Mouse (Mus musculus): ENCODE results near the gene Senp3.
"Not testable (repeated sequence)": the region's sequence is repeated elsewhere in the genome, so short reads cannot be mapped to it uniquely, and the experiment has no call there.

Gene Senp3

GRCm38 (mm10) chr11:69655264-69656064 is 26.4 kb downstream of the Senp3 start, which contains the start of gene Sox15:
Sox15 (plus strand) TSS chr11:69655314.
- CTCF ChIA-PET: interaction anchor here (0.6 kb wide), 1 partner anchor 194 kb away, joined by 6 read pairs; no protein-coding TSS in a partner anchor

GRCm38 (mm10) chr11:69654760-69655159 is 27.1 kb downstream of the Senp3 start:
- CTCF ChIA-PET: interaction anchor here (0.6 kb wide), 1 partner anchor 193 kb away, joined by 6 read pairs; no protein-coding TSS in a partner anchor

- CTCF ChIA-PET: interaction anchor here (0.6 kb wide), 1 partner anchor 157 kb away, joined by 8 read pairs; no protein-coding TSS in a partner anchor
Observed at GRCm38 (mm10) chr11:69653399-69653798, 28.5 kb downstream of the Senp3 start.

GRCm38 (mm10) chr11:69645860-69646259 is 36.0 kb downstream of the Senp3 start:
- CTCF ChIA-PET: no interaction called here

- CTCF ChIA-PET: no interaction called here
Observed at GRCm38 (mm10) chr11:69635471-69635870, 46.4 kb downstream of the Senp3 start.

GRCm38 (mm10) chr11:69633128-69633866 is 48.6 kb downstream of the Senp3 start:
- CTCF ChIA-PET: interaction anchor here (0.6 to 0.8 kb wide), 2 partner anchors 25 to 385 kb away, joined by 3 read pairs; no protein-coding TSS in a partner anchor

- CTCF ChIA-PET: interaction anchor here (0.7 to 0.8 kb wide), 2 partner anchors 26 to 382 kb away, joined by 3 read pairs; no protein-coding TSS in a partner anchor
Observed at GRCm38 (mm10) chr11:69632284-69633089, 49.4 kb downstream of the Senp3 start, which contains the start of gene Fxr2. Fxr2 (plus strand) TSS chr11:69632990.

- CTCF ChIA-PET: no interaction called here
Observed at GRCm38 (mm10) chr11:69629802-69630201, 52.1 kb downstream of the Senp3 start.

GRCm38 (mm10) chr11:69628286-69628685 is 53.6 kb downstream of the Senp3 start:
- CTCF ChIA-PET: interaction anchor here (1.1 kb wide), 1 partner anchor 35 kb away, joined by 4 read pairs; no protein-coding TSS in a partner anchor

GRCm38 (mm10) chr11:69624339-69624738 is 57.5 kb downstream of the Senp3 start:
- CTCF ChIA-PET: not testable (repeated sequence)

Measured in spleen, embryonic (tissue).